Mouse (Mus musculus): Measurements from ENCODE around the gene Prtg. TPM values are rescaled to one million over a fixed set of nuclear protein-coding genes. Genes with fewer than 3 reads are reported as not detected.

Prtg gene
- polyA plus RNA-seq, 1 experiment from 2014 or later = 0.19 TPM

DNA sequence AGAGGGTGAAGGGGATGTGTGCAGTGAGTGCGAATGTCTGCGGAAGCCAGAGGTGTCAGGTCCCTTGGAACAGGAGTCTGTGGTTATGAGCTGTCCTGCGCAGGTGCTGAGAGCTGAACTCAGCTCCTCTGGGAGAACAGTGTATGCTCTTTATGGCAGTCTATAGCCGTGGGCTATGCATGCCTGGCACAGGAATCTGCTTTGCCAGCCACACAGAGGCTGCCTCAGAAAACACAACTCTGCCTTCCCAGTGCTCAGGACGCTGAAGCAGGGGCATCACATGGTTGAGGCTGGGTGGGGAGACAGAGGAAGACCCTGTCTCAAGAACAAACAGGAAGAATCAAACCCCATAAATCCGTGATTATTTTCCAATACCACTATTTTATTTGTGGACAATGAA, 60.8 kb downstream of the Prtg start:
- no peak overlapping the region for H3K4me2 ChIP-seq (ENCODE audit: low read length)
- ATAC-seq = no peak
- no peak overlapping the region for H3K4me3 ChIP-seq (replicated peaks; ENCODE audit: low read length)
- H3K9me3 ChIP-seq (ENCODE audit: control insufficient read depth, low read length) = no peaks in the 10 kb centered on the region
- H3K27me3 ChIP-seq (replicated peaks; ENCODE audit: control insufficient read depth, insufficient read depth, low read length) = 0 out of 2 replicates have a peak, but pooled peaks cover 3% of the 10 kb centered on the region
- no peak overlapping the region for H3K27ac ChIP-seq (ENCODE audit: low read length)
- no peak overlapping the region for H3K9ac ChIP-seq (replicated peaks; ENCODE audit: low read depth, low read length)
- WGBS = 78% methylated on average over 6 of the region's 6 CpGs
- H3K4me1 ChIP-seq (replicated peaks; ENCODE audit: control insufficient read depth, insufficient read depth, low read length) = peaks cover 11% of the 10 kb centered on the region
- H3K36me3 ChIP-seq (ENCODE audit: control insufficient read depth, insufficient read depth) = no peaks in the 10 kb centered on the region

DNA sequence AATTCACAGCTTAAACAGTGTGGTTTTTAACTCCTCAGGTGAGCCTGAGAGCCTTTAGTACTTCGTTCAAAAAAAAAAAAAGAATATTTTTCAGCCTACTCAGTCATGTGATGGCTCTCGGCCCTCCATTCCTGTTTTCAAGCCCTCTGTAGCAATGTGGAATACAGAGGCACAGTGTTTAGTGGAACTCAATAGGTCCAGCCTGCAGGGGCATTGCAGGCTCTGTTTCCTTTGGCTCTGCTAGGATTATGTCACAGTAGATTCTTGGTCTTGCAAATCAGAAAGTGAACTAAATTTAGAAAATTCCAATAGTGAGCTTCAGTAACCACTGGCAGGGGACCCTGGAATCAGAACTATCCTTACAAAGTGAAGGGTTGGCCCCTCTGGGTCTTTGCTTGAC, 62.1 kb downstream of the Prtg start:
- Histone ChIP-seq H3K36me3 (ENCODE audit: control insufficient read depth, insufficient read depth) (no peaks in the 10 kb centered on the region), H3K9me3 (ENCODE audit: control insufficient read depth, low read length) (no peaks in the 10 kb centered on the region), H3K27ac (ENCODE audit: low read length) (no peak overlapping the region), H3K4me2 (ENCODE audit: low read length) (no peak overlapping the region), H3K4me3 (replicated peaks; ENCODE audit: low read length) (no peak overlapping the region), H3K4me1 (replicated peaks; ENCODE audit: control insufficient read depth, insufficient read depth, low read length) (peaks cover 11% of the 10 kb centered on the region), H3K9ac (replicated peaks; ENCODE audit: low read depth, low read length) (no peak overlapping the region), H3K27me3 (replicated peaks; ENCODE audit: control insufficient read depth, insufficient read depth, low read length) (no peaks in the 10 kb centered on the region)
- 70% methylated on average over 2 of the region's 2 CpGs for WGBS
- ATAC-seq = no peak

DNA sequence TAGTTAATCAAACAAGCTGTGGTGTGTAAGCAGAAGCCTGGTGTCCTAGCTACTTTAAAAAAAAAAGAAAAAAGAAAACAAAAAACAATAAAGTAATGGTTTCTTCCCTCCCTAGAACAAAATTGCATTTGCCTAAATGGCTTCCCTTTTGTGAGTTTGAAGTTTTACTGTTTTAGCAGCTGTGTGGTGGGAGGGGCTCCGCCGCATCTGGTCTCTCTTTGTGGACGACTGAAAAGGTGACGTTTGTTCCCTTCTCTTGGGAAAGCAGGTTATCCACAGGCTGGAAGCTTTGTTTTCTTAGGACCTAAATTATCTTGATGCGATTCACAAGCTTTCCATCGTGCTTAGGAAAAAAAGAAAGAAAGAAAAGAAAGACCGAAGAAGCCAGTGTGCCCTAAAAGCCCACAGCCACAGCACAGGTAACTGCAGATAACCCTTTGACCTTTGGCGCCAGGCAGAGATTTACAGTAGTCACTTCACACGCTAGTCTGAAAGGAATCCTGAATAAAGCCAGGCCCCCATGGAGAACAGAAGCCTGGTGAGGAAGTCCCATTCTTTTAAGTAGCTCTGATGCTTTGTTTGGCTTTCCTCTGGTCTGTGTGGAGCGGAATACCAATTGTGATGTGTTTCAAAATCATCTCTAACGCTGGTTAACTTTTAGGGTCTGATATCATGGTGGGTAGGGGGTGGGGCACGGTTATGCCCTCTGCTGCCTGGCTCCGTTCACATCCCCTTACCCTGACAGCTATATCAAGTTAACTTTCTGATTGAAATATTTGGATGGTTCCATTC, 65.0 kb downstream of the Prtg start:
- Histone ChIP-seq H3K27ac (ENCODE audit: low read length) (no peak overlapping the region), H3K36me3 (ENCODE audit: control insufficient read depth, insufficient read depth) (no peaks in the 10 kb centered on the region), H3K4me3 (replicated peaks; ENCODE audit: low read length) (no peak overlapping the region), H3K4me2 (ENCODE audit: low read length) (peak overlapping the region; percentile 14; the same call in 1 of the 2 replicates), H3K27me3 (replicated peaks; ENCODE audit: control insufficient read depth, insufficient read depth, low read length) (no peaks in the 10 kb centered on the region), H3K9ac (replicated peaks; ENCODE audit: low read depth, low read length) (no peak overlapping the region), H3K4me1 (replicated peaks; ENCODE audit: control insufficient read depth, insufficient read depth, low read length) (peaks cover 6% of the 10 kb centered on the region; the same call in 1 of the 2 replicates), H3K9me3 (ENCODE audit: control insufficient read depth, low read length) (no peaks in the 10 kb centered on the region)
- 11% methylated on average over 13 of the region's 13 CpGs for WGBS
- no peak for ATAC-seq

DNA sequence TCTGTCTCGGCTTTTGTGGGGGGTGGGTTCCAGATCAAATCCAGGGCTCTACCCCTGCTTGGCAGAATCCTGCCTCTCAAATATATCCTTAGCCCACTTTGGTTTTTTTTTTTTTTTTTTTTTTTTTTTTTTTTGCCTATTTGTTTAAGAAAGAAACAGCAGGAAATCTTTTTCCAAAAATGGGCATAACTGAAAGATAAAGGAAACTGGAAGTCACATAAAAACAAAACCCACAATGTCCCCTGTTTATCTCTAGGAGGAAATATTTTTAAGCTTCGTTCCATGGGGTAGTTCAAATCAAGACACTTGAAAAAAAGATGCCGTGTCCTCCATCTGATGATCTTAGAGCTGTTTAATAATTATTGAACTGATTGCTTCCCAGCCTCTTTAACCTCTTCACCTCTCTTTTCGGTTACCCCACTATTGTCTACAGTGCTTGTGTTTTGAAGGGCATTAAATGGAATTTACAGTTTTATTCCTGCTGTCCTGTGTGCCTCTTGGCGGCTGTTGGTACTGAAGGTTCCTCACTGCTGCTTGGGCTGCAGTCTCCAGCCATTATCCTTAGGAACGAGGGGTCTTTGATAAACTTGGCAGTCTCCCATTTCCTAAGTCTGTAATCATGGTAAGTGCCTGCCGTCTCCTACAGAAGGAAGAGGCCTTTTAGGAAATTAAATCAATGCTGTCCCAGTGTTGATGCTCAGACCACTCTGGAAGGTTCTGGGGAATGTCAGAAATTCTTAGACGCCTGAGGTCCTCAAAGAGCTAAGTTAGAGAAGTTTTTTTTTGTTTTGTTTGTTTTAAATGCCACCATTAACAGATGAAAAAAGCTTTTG, 65.8 kb downstream of the Prtg start:
- H3K36me3 ChIP-seq (ENCODE audit: control insufficient read depth, insufficient read depth) = no peaks in the 10 kb centered on the region
- no peak overlapping the region for H3K9ac ChIP-seq (replicated peaks; ENCODE audit: low read depth, low read length)
- ATAC-seq = no peak
- 0 out of 2 replicates have a peak, but pooled peaks cover 2% of the 10 kb centered on the region for H3K27me3 ChIP-seq (replicated peaks; ENCODE audit: control insufficient read depth, insufficient read depth, low read length)
- no peaks in the 10 kb centered on the region for H3K9me3 ChIP-seq (ENCODE audit: control insufficient read depth, low read length)
- no peak overlapping the region for H3K27ac ChIP-seq (ENCODE audit: low read length)
- WGBS = 10% methylated on average over 8 of the region's 8 CpGs
- no peak overlapping the region for H3K4me3 ChIP-seq (replicated peaks; ENCODE audit: low read length)
- H3K4me1 ChIP-seq (replicated peaks; ENCODE audit: control insufficient read depth, insufficient read depth, low read length) = peaks cover 6% of the 10 kb centered on the region; the same call in 1 of the 2 replicates
- H3K4me2 ChIP-seq (ENCODE audit: low read length) = no peak overlapping the region

DNA sequence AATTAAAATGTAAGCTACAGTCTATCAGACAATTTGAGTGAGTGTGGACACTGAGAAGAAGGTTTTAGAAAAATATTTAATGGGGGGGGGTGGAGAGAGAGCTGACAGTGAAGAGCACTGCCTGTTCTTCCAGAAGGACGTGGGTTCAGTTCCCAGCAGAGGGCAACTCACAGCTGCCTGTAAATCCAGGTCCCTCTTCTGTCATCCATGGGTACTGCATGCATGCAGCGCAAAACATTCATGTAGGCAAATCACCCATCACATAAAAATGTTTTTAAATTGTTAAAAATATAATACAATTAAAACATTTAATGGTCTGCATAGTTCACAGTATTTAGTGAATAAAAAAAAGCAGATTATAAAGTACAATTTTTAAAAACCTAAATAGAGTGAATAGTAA, 69.2 kb downstream of the Prtg start:
- peaks cover 2% of the 10 kb centered on the region; the same call in 1 of the 2 replicates for H3K27me3 ChIP-seq (replicated peaks; ENCODE audit: control insufficient read depth, insufficient read depth, low read length)
- H3K4me3 ChIP-seq (replicated peaks; ENCODE audit: low read length) = no peak overlapping the region
- H3K4me2 ChIP-seq (ENCODE audit: low read length) = no peak overlapping the region
- H3K9ac ChIP-seq (replicated peaks; ENCODE audit: low read depth, low read length) = no peak overlapping the region
- peaks cover 6% of the 10 kb centered on the region; the same call in 1 of the 2 replicates for H3K4me1 ChIP-seq (replicated peaks; ENCODE audit: control insufficient read depth, insufficient read depth, low read length)
- WGBS = 90% methylated on average over 2 of the region's 2 CpGs
- H3K27ac ChIP-seq (ENCODE audit: low read length) = no peak overlapping the region
- no peaks in the 10 kb centered on the region for H3K9me3 ChIP-seq (ENCODE audit: control insufficient read depth, low read length)
- no peak for ATAC-seq
- H3K36me3 ChIP-seq (ENCODE audit: control insufficient read depth, insufficient read depth) = no peaks in the 10 kb centered on the region

GRCm38 (mm10) chr9:72877905-72878304, 71.2 kb downstream of the Prtg start:
- Histone ChIP-seq H3K9me3 (ENCODE audit: control insufficient read depth, low read length) (no peaks in the 10 kb centered on the region), H3K4me1 (replicated peaks; ENCODE audit: control insufficient read depth, insufficient read depth, low read length) (peaks cover 7% of the 10 kb centered on the region), H3K27me3 (replicated peaks; ENCODE audit: control insufficient read depth, insufficient read depth, low read length) (peaks cover 2% of the 10 kb centered on the region; the same call in 1 of the 2 replicates), H3K9ac (replicated peaks; ENCODE audit: low read depth, low read length) (no peak overlapping the region), H3K4me2 (ENCODE audit: low read length) (no peak overlapping the region), H3K4me3 (replicated peaks; ENCODE audit: low read length) (no peak overlapping the region), H3K27ac (ENCODE audit: low read length) (no peak overlapping the region), H3K36me3 (ENCODE audit: control insufficient read depth, insufficient read depth) (no peaks in the 10 kb centered on the region)
- no peak for ATAC-seq
- WGBS = 47% methylated on average over 11 of the region's 11 CpGs

GRCm38 (mm10) chr9:72878656-72879055, 72.0 kb downstream of the Prtg start:
- H3K27ac ChIP-seq (ENCODE audit: low read length) = no peak overlapping the region
- no peaks in the 10 kb centered on the region for H3K36me3 ChIP-seq (ENCODE audit: control insufficient read depth, insufficient read depth)
- no peak overlapping the region for H3K4me2 ChIP-seq (ENCODE audit: low read length)
- 47% methylated on average over 6 of the region's 6 CpGs for WGBS
- peaks cover 2% of the 10 kb centered on the region; the same call in 1 of the 2 replicates for H3K27me3 ChIP-seq (replicated peaks; ENCODE audit: control insufficient read depth, insufficient read depth, low read length)
- H3K4me3 ChIP-seq (replicated peaks; ENCODE audit: low read length) = no peak overlapping the region
- no peak for ATAC-seq
- H3K9ac ChIP-seq (replicated peaks; ENCODE audit: low read depth, low read length) = no peak overlapping the region
- no peaks in the 10 kb centered on the region for H3K9me3 ChIP-seq (ENCODE audit: control insufficient read depth, low read length)
- peaks cover 7% of the 10 kb centered on the region for H3K4me1 ChIP-seq (replicated peaks; ENCODE audit: control insufficient read depth, insufficient read depth, low read length)

GRCm38 (mm10) chr9:72879601-72880000, 72.9 kb downstream of the Prtg start:
- Histone ChIP-seq H3K4me2 (ENCODE audit: low read length) (no peak overlapping the region), H3K4me1 (replicated peaks; ENCODE audit: control insufficient read depth, insufficient read depth, low read length) (peaks cover 7% of the 10 kb centered on the region), H3K27ac (ENCODE audit: low read length) (no peak overlapping the region), H3K36me3 (ENCODE audit: control insufficient read depth, insufficient read depth) (no peaks in the 10 kb centered on the region), H3K27me3 (replicated peaks; ENCODE audit: control insufficient read depth, insufficient read depth, low read length) (peaks cover 2% of the 10 kb centered on the region; the same call in 1 of the 2 replicates), H3K9ac (replicated peaks; ENCODE audit: low read depth, low read length) (no peak overlapping the region), H3K9me3 (ENCODE audit: control insufficient read depth, low read length) (no peaks in the 10 kb centered on the region), H3K4me3 (replicated peaks; ENCODE audit: low read length) (no peak overlapping the region)
- no peak for ATAC-seq
- WGBS = 21% methylated on average over 3 of the region's 3 CpGs

- Histone ChIP-seq H3K36me3 (ENCODE audit: control insufficient read depth, insufficient read depth) (no peaks in the 10 kb centered on the region), H3K27me3 (replicated peaks; ENCODE audit: control insufficient read depth, insufficient read depth, low read length) (peaks cover 2% of the 10 kb centered on the region; the same call in 1 of the 2 replicates), H3K27ac (ENCODE audit: low read length) (no peak overlapping the region), H3K4me2 (ENCODE audit: low read length) (no peak overlapping the region), H3K4me3 (replicated peaks; ENCODE audit: low read length) (no peak overlapping the region), H3K9me3 (ENCODE audit: control insufficient read depth, low read length) (no peaks in the 10 kb centered on the region), H3K4me1 (replicated peaks; ENCODE audit: control insufficient read depth, insufficient read depth, low read length) (peaks cover 7% of the 10 kb centered on the region), H3K9ac (replicated peaks; ENCODE audit: low read depth, low read length) (no peak overlapping the region)
- WGBS = 24% methylated on average over 16 of the region's 16 CpGs
- no peak for ATAC-seq
Observed at GRCm38 (mm10) chr9:72880225-72880960, 73.7 kb downstream of the Prtg start.

Data from forebrain, embryonic 16.5 days (tissue).